Mouse (Mus musculus): ENCODE data around the gene Bglap.
A peak's percentile ranks its signal among the peaks of the same experiment; 100 is the strongest.
"Not testable (repeated sequence)": the region's sequence is repeated elsewhere in the genome, so short reads cannot be mapped to it uniquely, and the experiment has no call there.

The Bglap gene

DNA sequence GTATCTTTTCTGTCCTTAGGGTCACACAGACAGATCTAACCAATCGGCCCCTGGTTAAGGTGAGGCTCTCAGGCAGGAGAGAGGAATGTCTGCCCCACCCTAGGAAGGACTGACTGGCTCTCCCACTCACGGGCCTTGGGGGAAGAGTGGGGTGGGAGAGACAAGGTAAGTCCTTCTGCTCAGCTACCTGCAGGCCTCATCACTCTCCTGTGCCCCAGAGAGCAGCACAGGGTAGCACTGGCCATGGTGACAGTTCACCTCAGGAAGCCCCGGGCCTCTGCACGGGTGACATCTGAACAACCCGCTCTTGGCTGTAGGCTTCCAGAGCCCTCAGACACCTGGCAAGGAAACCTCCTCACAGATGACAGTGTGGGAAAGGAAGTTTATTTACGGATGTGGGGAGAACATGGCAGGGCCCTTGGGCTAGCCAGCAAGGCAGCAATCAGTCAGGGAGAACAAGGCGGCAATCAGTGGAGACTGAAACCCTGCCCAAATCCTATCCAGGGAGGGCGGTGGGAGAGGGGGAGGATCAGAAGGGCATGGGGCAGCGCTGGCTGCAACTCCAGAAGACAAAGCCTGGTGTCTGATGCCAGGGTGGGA, 9.6 kb upstream of the Bglap start:
- DNase-seq: no peak

DNA sequence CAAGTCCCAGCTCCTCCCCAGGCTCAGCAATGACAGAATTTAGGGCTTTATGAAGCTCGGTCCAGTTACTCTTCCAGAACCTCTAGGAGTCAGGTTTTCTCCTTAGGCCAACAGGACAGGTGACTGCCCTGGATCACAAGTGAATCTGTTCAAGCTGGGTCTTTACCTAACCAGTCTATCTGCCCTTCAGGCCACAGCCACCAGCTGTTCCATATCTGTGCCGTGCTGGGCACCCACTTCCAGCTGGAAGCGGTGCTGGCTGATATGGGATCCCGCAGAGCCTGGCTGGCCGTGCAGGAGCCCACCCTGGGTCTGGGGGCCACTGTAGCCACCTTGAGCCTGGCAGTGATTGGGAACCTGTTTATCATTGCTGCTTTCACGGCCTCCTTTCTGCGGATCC, 1.9 kb downstream of the Bglap start:
- not testable (repeated sequence) for DNase-seq

DNA sequence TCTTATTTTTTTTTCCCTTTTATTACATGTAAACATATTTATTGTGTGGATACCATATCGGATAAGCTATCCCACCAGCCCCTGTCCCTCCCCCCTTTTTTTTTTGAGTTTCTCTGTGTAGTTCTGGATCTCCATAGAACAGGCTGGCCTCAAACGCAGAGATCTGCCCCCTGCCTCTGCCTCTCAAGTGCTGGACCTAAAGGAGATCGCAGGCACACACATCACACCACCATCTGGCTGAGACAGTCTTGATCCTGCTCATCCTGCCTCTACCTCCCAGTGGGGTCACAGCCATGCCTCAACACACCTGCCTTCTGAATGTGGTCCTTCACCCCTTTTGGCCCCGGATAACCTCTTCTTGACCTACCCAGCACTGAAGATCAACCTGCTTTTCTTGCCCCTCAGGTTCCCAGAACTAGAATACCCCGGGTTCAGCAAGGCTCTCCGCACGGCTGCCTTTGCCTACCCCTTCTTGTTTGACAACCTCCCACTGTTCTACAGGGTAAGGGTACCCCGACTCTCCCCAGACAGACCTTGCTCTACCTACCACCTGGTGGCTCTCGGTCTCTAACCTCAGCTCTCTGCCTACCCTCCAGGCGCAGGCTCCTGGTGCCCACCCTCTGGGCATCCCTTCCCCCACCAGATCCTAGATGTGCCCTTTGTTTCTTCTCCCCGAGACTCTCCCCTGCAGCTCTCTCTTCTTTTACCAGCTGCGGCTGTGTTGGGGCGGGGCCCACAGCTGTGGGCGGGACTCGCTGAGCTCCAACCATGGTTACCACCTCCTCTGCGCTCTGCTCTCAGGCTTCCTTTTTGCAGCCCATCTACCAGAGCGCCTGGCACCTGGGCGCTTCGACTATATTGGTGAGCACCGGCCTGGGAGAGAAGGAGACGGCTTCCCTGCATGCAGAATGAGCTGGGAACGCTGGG, 2.6 kb downstream of the Bglap start:
- peak in 1 of 2 experiments; percentile 25 for DNase-seq

DNA sequence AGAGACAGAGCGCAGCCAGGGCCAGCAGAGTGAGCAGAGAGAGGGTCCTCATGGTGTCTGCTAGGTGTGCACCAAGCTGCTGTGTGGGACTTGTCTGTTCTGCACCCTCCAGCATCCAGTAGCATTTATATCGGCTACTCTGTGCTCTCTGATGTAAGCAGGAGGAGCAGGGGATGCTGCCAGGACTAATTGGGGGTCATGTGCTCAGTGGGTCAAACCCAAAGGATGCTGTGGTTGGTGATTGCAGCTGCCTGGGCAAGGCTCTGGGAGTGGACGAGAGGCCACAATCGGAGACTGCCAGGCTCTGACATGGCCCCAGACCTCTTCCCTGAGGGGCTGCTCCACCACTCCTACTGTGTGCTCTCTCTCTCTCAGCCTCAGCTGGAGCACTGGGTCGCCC, 5.7 kb downstream of the Bglap start, which contains the start of gene Bglap2:
Gene Bglap2 (minus strand): TSS at position 101 of the 400 bp plus-strand sequence.
- DNase-seq: not testable (repeated sequence)

DNA sequence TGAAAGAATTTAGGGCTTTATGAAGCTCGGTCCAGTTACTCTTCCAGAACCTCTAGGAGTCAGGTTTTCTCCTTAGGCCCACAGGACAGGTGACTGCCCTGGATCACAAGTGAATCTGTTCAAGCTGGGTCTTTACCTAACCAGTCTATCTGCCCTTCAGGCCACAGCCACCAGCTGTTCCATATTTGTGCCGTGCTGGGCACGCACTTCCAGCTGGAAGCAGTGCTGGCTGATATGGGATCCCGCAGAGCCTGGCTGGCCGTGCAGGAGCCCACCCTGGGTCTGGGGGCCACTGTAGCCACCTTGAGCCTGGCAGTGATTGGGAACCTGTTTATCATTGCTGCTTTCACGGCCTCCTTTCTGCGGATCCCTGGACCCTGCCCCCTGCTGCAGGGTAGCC, 7.6 kb downstream of the Bglap start:
- not testable (repeated sequence) for DNase-seq

DNA sequence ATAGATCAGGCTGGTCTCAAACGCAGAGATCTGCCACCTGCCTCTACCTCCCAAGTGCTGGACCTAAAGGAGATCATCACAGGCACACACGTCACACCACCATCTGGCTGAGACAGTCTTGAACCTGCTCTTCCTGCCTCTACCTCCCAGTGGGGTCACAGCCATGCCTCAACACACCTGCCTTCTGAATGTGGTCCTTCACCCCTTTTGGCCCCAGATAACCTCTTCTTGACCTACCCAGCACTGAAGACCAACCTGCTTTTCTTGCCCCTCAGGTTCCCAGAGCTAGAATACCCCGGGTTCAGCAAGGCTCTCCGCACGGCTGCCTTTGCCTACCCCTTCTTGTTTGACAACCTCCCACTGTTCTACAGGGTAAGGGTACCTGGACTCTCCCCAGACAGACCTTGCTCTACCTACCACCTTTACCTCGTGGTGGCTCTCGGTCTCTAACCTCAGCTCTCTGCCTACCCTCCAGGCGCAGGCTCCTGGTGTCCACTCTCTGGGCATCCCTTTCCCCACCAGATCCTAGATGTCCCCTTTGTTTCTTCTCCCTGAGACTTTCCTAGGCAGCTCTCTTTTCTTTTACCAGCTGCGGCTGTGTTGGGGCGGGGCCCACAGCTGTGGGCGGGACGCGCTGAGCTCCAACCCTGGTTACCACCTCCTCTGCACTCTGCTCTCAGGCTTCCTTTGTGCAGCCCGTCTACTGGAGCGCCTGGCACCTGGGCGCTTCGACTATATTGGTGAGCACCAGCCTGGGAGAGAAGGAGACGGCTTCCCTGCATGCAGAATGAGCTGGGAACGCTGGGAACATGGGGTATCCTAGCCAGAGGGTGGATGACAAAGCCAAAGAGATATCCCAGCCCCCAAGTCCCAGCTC, 8.3 kb downstream of the Bglap start:
- peak in 1 of 2 experiments; percentile 14 for DNase-seq

DNA sequence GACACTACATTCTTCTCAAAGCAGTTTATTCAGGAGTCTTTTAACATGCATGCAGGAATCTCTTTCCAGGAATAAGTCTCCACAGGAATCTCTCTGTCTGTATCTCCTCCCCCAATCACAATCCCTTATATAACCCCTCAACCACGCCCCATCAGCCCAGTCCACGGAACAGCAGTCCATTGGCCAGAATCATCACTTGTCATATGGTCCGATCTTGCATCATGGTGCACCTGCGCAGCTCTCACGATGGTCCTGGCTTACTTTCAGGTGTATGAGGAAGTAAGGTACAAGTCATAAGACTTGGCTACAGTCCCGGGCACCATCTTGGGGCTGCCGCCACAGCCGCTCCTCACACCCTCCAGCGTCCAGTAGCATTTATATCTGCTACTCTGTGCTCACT, 11.6 kb downstream of the Bglap start, which contains the start of gene Bglap3:
Gene Bglap3 (minus strand): TSS at position 101 of the 400 bp plus-strand sequence.
- DNase-seq: not testable (repeated sequence)

DNA sequence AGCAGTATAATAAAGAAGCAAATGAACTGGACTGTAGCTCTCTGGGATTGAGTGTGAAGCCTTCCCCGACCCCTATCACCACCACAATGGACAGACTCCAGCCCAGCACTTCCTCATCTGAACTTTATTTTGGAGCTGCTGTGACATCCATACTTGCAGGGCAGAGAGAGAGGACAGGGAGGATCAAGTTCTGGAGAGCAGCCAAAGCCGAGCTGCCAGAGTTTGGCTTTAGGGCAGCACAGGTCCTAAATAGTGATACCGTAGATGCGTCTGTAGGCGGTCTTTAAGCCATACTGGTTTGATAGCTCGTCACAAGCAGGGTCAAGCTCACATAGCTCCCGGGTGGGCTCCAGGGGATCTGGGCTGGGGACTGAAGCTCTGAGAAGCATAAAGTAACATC, 15.8 kb downstream of the Bglap start:
- DNase-seq: not testable (repeated sequence)

DNA sequence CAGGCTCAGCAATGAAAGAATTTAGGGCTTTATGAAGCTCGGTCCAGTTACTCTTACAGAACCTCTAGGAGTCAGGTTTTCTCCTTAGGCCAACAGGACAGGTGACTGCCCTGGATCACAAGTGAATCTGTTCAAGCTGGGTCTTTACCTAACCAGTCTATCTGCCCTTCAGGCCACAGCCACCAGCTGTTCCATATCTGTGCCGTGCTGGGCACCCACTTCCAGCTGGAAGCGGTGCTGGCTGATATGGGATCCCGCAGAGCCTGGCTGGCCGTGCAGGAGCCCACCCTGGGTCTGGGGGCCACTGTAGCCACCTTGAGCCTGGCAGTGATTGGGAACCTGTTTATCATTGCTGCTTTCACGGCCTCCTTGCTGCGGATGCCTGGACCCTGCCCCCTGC, 16.7 kb downstream of the Bglap start:
- DNase-seq: not testable (repeated sequence)

DNA sequence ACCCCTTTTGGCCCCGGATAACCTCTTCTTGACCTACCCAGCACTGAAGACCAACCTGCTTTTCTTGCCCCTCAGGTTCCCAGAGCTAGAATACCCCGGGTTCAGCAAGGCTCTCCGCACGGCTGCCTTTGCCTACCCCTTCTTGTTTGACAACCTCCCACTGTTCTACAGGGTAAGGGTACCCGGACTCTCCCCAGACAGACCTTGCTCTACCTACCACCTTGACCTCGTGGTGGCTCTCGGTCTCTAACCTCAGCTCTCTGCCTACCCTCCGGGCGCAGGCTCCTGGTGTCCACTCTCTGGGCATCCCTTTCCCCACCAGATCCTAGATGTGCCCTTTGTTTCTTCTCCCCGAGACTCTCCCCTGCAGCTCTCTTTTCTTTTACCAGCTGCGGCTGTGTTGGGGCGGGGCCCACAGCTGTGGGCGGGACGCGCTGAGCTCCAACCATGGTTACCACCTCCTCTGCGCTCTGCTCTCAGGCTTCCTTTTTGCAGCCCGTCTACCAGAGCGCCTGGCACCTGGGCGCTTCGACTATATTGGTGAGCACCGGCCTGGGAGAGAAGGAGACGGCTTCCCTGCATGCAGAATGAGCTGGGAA, 17.3 kb downstream of the Bglap start:
- DNase-seq: peak; percentile 44 to 52

DNA sequence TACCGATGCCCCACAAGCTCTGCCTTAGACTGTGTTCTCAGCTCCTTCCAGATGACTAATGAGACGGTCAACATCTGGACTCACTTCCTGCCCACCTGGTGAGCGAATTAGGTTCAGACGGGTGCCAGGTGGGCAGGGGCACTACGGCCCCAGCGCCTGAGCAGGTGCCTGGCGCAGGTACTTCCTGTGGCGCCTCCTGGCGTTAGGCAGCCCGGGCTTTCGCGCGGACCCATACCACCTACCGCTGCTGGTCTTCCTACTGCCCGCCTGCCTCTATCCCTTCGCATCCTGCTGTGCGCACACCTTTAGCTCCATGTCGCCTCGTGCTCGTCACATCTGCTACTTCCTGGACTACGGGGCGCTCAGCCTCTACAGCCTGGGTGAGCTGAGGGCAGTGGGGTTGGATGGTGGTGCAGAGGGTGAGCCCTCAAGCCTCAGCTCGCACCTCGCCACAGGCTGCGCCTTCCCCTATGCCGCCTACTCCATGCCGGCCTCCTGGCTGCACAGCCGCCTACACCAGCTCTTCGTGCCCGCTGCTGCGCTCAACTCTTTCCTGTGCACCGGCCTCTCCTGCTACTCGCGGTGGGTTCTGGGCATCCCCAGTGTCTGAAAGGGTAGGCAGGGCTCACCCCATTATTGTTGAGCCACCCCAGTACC, 18.4 kb downstream of the Bglap start:
- DNase-seq: no peak

DNA sequence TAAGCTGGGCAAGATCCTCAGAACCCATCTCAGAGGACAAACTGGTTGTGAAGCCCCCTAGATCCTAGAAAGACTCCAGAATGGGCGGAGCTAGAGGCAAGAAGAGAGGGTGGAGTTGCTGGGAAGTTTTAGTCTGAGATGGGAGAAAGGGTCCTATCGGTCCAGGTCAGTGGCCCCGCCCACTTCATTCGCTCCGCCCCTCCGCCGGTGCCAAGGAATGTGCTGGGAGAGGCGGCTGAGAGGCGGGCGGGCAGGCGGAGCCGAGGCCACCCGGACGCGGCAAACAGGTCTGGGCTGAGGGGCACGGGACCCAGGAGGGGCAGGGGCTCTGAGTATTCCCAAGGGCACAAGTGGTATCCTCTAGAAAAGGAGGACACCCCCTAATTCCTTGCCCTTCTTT, 19.9 kb downstream of the Bglap start, which contains the start of gene Paqr6:
Gene Paqr6 (plus strand): TSS at position 248 of the 400 bp plus-strand sequence.
- peak; percentile 82 to 87 for DNase-seq

DNA sequence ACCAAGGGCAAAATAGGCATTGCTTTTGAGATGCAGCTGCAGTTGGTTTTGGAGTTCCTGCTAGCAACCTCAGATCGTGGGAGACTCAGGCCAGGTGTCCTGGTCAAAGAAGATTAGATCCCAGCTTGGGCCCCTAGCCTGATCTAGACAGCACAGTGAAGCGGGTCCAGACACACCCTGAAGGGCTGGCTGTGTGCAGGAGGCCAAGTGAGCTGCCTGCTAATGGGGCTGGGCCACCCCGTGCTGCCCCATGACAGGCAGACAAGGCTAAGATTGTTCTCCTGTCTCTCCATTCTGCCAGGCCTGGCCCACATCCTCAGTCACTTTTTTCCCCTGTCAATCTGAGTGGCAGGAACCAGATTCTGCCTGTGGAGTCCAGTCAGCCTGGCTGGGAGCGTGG, 20.6 kb downstream of the Bglap start:
- peak in 1 of 2 experiments; percentile 24 for DNase-seq

DNA sequence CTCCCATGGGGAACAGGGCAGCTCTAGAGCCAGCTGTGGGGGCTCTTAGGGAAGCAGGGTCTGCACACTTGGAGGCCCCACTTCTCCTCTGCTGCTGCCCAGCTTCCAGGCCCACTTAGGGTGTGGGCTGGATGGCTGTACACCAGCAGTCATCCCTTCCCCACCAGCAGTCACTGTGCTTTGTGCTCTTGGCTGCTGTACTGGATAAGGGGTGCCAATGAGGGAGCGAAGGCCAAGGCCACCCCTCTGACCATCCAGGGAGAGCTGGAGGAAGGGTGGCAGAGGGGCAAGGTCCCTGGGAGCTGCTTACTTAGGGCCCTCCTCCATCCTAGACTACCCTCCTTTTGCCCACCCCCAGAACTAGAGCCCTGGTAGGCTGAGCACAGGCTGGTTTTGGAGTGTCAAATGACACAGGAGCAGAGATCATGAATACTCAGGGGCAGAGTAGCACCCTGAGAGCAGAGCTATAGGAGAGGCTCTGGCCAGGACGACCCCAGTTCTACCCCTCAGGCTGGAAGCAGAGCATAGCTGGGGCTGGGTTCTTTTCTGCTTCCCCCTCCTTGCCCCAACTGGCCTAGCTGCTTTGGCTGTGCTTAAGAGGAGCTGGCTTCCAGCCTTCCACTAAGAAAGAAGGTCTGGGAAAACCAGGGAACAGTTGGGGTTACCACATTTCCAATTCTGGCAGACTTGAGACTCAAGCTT, 22.5 kb downstream of the Bglap start:
- DNase-seq: no peak

DNA sequence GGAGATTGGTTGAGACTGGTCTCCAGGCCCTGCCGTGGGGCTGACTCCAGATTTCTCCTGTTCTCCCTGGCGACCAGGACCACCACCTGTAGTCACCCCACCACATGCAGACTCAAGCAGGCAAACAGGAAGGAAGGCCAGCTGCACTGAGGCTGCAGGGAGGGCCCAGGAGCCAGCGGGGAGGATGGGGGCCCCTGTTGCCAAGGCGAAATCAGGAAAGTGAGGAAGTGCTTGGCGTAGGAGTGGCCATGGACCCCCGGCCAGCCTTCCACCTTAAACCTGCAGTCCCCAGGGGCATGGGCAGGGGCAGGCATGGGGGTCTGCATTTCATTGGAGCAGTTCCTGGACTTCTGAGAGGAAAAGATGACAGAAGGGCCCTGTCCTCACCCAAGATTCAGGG, 23.2 kb downstream of the Bglap start:
- no peak for DNase-seq

DNA sequence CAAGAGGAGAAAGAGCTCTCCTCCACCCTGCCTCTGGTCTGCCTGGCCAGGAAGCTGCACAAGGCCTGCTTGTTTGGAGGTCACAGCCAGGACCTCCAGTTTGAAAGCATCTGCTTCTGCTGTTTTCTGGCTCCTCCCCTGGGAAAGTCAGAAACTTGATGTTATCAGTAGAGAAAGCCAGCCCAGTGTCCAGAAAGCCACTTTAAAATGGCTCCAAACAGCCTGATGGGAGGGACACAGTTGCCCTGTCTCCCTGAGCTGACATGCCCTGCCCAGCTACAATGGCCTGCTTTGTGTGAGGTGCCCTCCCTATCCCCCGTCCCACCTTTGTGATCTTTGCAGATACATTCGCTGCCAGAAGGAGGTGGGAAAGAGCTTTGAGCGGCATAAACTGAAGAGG, 24.3 kb downstream of the Bglap start:
- DNase-seq: no peak

DNA sequence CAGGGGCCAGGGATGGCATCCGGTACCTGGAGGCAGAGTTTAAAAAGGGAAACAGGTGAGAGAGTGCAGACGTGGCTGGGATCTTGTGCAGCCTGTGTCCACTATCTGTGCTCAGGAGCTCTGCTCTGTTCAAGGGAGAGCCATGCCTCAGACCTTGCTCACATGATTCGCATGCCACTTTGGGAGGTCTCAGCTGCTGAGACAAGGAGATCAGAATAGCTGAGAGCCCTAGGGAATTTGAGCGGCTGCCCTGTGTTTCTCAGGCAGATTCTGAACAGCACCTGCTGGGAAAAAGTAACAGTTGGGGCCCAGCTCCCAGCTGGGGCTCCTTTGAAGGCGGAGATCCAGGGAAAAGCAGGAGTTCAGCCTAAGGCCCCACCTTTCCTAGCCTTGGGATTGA, 24.7 kb downstream of the Bglap start:
- DNase-seq: no peak

DNA sequence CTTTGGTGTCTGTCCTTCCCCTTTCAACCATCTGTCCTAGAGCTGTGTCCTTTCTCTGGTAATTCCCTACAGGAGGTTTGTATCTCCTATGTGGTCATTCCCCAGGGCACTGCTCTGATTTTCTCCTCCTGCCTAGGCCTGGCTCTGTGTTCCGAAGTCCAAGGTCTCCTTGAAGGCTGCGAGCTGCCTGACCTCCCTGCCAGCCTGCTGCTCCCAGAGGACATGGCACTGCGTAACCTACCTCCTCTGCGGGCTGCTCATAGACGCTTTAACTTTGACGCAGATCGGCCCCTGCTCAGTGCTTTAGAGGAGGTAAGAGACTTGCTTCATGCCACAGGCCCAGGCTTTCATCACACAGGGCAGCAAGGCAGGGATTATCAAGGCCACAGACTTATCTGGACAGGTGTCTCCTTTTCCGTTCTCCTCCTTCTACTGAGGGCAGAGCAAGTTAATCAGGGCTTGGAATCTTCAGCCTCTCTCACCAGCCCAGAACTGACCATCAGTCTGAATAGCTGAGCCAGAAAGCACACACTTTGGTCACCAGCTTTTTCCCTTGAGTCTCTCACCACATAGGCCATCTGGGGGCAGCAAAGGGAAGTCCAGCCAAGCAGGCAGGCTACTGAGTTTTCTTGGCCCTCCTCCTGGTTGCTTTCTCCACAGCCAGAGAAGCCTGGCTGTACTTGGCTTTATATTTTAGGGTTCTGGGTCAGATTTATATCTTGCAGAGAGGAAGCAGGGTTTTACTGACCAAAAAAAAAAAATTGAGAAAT, 29.7 kb downstream of the Bglap start:
- DNase-seq: no peak

DNA sequence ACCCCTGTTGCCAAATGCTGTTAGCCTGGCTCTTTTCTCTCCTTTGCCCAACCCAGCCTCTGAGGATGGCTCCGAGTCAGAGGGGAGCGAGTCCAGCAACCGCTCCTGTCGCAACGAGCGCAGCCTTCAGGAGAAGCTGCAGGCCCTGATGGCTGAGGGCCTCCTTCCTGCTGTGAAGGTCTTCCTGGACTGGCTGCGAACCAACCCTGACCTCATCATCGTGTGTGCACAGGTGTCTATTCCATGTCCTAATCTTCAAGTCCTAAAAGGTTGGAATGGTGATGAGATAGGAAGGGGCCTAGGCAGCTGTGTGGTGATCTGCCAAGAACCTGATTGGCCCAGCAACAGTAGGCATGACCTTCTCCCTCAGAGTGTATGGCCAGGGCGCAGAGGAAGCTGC, 31.4 kb downstream of the Bglap start:
- no peak for DNase-seq

DNA sequence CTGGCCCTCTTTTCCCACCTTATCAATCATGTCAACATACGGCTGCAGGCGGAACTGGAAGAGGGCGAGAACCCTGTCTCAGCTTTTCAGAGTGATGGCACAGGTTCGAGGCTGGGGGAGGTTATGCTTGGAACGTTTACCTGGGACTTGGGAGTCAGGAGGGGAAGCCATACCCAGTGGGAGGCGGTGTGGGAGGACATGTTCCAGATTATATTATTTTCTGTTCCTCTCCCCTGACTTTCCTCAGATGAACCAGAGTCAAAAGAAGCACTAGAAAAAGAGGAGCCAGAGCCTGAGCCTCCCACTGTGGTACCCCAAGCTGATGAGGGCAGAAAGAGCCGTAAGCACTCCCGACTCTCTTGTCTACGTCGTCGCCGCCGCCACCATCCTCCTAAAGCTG, 33.5 kb downstream of the Bglap start:
- no peak for DNase-seq

Measured in lung, adult 18-20 months (tissue).